Mouse (Mus musculus) cerebellum, adult 8-10 months (tissue): ENCODE measurements around the gene Gm13698.
A peak's percentile ranks its signal among the peaks of the same experiment; 100 is the strongest.
"Not testable (repeated sequence)": the region's sequence is repeated elsewhere in the genome, so short reads cannot be mapped to it uniquely, and the experiment has no call there.

Experiments used
- DNase-seq: peaks from one replicate; pipeline ENCODE4 v3.0.0; 2022

Gene Gm13698

GRCm38 (mm10) chr2:83955393-83955792, at the start of gene Gm13698:
TSS of gene Gm13698 (plus strand) at chr2:83955693.
- DNase-seq, result not testable (repeated sequence)

- no peak for DNase-seq
Observed at GRCm38 (mm10) chr2:83929478-83930088, 25.9 kb upstream of the Gm13698 start.

- peak; percentile 30 for DNase-seq
Observed at GRCm38 (mm10) chr2:83940931-83941361, 14.5 kb upstream of the Gm13698 start, which contains the start of gene Zswim2. TSS of gene Zswim2 (minus strand) at chr2:83941228.

DNA sequence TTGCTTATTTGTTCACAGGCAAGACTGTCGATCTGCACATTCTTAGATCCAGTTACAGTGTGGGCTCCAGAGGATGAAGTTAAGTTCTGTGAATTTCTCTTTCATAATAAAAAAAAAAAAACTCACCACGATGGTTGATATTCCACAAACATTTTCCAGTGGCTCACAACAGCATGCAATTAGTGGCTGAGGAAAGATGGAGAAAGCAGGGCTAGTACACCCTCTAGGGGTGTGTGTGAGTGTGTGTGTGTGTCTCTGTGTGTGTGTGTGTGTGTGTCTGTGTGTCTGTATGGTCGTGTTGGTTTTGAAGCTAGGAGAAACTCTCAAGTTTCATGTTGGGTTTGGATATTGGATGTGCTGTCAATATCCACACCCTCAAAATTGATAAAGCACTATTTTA, 14.1 kb upstream of the Gm13698 start:
- DNase-seq, result no peak

GRCm38 (mm10) chr2:83941792-83942191, 13.7 kb upstream of the Gm13698 start:
- DNase-seq, result no peak

DNA sequence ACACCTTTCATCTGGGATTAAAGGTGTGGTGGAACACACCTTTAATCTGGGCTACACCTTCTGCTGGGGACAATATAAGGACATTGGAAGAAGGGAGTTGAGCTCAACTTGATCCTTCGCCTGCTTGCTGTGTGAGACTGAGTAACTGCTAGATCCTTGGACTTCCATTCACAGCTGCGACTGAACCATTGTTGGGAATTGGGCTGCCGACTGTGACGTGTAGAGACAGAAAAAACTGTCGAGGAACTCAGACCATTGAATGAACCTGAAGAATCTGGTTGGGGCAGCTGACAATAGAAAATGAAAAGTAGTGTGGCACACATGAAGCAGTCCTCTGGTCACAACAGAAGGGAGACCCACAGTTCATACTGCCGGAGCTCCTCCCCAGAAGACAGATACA, 5.7 kb downstream of the Gm13698 start, which contains the start of gene Gm13693:
Gene Gm13693 (plus strand): TSS at position 301 of the 400 bp plus-strand sequence.
- not testable (repeated sequence) for DNase-seq

DNA sequence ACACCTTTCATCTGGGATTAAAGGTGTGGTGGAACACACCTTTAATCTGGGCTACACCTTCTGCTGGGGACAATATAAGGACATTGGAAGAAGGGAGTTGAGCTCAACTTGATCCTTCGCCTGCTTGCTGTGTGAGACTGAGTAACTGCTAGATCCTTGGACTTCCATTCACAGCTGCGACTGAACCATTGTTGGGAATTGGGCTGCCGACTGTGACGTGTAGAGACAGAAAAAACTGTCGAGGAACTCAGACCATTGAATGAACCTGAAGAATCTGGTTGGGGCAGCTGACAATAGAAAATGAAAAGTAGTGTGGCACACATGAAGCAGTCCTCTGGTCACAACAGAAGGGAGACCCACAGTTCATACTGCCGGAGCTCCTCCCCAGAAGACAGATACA, 11.5 kb downstream of the Gm13698 start, which contains the start of gene Gm13695:
Gene Gm13695 (plus strand): TSS at position 301 of the 400 bp plus-strand sequence.
- DNase-seq, result not testable (repeated sequence)

GRCm38 (mm10) chr2:83972823-83973222, 17.3 kb downstream of the Gm13698 start, which contains the start of gene Gm13696:
TSS of gene Gm13696 (plus strand) at chr2:83973123.
- not testable (repeated sequence) for DNase-seq

DNA sequence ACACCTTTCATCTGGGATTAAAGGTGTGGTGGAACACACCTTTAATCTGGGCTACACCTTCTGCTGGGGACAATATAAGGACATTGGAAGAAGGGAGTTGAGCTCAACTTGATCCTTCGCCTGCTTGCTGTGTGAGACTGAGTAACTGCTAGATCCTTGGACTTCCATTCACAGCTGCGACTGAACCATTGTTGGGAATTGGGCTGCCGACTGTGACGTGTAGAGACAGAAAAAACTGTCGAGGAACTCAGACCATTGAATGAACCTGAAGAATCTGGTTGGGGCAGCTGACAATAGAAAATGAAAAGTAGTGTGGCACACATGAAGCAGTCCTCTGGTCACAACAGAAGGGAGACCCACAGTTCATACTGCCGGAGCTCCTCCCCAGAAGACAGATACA, 23.1 kb downstream of the Gm13698 start, which contains the start of gene Gm13694:
Gene Gm13694 (plus strand): TSS at position 301 of the 400 bp plus-strand sequence.
- not testable (repeated sequence) for DNase-seq

DNA sequence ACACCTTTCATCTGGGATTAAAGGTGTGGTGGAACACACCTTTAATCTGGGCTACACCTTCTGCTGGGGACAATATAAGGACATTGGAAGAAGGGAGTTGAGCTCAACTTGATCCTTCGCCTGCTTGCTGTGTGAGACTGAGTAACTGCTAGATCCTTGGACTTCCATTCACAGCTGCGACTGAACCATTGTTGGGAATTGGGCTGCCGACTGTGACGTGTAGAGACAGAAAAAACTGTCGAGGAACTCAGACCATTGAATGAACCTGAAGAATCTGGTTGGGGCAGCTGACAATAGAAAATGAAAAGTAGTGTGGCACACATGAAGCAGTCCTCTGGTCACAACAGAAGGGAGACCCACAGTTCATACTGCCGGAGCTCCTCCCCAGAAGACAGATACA, 28.9 kb downstream of the Gm13698 start, which contains the start of gene Gm13697:
Gene Gm13697 (plus strand): TSS at position 301 of the 400 bp plus-strand sequence.
- not testable (repeated sequence) for DNase-seq

GRCm38 (mm10) chr2:83990253-83990652, 34.8 kb downstream of the Gm13698 start, which contains the start of gene Gm13691:
TSS of gene Gm13691 (plus strand) at chr2:83990553.
- not testable (repeated sequence) for DNase-seq

- DNase-seq, result not testable (repeated sequence)
Observed at GRCm38 (mm10) chr2:83993639-83994255, 38.3 kb downstream of the Gm13698 start.

DNA sequence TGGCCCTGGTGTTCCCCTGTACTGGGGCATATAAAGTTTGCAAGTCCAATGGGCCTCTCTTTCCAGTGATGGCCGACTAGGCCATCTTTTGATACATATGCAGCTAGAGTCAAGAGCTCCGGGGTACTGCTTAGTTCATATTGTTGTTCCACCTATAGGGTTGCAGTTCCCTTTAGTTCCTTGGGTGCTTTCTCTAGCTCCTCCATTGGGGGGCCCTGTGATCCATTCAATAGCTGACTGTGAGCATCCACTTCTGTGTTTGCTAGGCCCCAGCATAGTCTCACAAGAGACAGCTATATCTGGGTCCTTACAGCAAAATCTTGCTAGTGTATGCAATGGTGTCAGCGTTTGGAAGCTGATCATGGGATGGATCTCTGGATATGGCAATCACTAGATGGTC, 39.0 kb downstream of the Gm13698 start:
- DNase-seq, result not testable (repeated sequence)
